Mouse (Mus musculus): ENCODE data around the gene Anks1b.

DNA sequence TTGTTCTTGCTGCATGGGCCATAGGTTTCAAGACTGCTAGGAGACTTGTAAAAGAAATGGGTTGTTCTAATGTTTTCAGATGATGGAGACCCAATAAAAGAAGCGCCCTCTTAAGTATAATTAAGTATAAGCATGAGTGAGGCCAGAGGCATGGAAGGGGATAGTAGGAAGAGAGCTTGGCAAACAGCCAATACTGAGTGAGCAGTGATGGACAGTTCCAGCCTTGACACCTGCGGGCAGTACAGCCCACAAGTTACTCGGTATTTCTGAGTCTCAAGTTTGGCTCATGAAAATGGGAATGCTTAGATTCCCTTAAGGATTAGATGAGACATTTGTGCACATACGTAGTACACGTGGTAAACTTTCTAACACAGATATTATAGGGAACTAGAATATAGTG is 1016.3 kb downstream of the Anks1b start:
- no peak for TF ChIP-seq POLR2A (IDR thresholded peaks at IDR 0.05; ENCODE audit: control insufficient read depth, low read depth, low read length)
- TF ChIP-seq CTCF (IDR thresholded peaks at IDR 0.05; ENCODE audit: control insufficient read depth, insufficient read depth, insufficient replicate concordance, low read depth, low read length): no peak

All from testis, adult 2 months (tissue).